Mouse (Mus musculus) gastrocnemius, postnatal 36 days (tissue): ENCODE measurements around the gene BC017158. TPM values are rescaled to one million over a fixed set of nuclear protein-coding genes. Genes with fewer than 3 reads are reported as not detected.

ENCODE experiments used
- DNase-seq, 2 experiments: peaks; one replicate each; pipeline ENCODE4 v3.0.0; 2022
- intact Hi-C: fragments of 180-260 bp; cut with DNase I; formaldehyde crosslinking; loops from one replicate; pipeline ENCODE4 v1.15.1; 2025
- total RNA-seq, 2 experiments: library from RNA; stranded (reverse); gene quantifications; 2 replicates each; pipeline ENCODE4 v1.2.3; 2021

The BC017158 gene
- total RNA-seq, 2 experiments from 2014 or later: 2.5 to 2.6 TPM

- intact Hi-C loops: no loop called here
- no peak for DNase-seq
Observed at GRCm38 (mm10) chr7:128311263-128311662, 13.3 kb upstream of the BC017158 start.

- no peak for DNase-seq
Observed at GRCm38 (mm10) chr7:128310229-128310688, 12.3 kb upstream of the BC017158 start.

GRCm38 (mm10) chr7:128309776-128310175, 11.8 kb upstream of the BC017158 start:
- intact Hi-C loops: no loop called here
- DNase-seq: no peak

More at GRCm38 (mm10) chr7:128310229-128310688, 12.3 kb upstream of the BC017158 start:
- intact Hi-C loops: no loop called here

GRCm38 (mm10) chr7:128309216-128309615, 11.2 kb upstream of the BC017158 start:
- no peak for DNase-seq
- intact Hi-C loops: no loop called here

GRCm38 (mm10) chr7:128307851-128308250, 9.9 kb upstream of the BC017158 start:
- intact Hi-C loops: no loop called here
- no peak for DNase-seq

GRCm38 (mm10) chr7:128304907-128305306, 6.9 kb upstream of the BC017158 start:
- intact Hi-C loops: loop anchor here (2.0 kb wide), 1 partner anchor 42 kb away; no protein-coding TSS in a partner anchor
- DNase-seq: peak in 1 of 2 experiments; percentile 25

GRCm38 (mm10) chr7:128304198-128304597, 6.2 kb upstream of the BC017158 start:
- no peak for DNase-seq
- intact Hi-C loops: loop anchor here (2.0 kb wide), 1 partner anchor 43 kb away; no protein-coding TSS in a partner anchor

- intact Hi-C loops: no loop called here
- no peak for DNase-seq
Observed at GRCm38 (mm10) chr7:128302151-128302550, 4.2 kb upstream of the BC017158 start.

GRCm38 (mm10) chr7:128300952-128301351, 3.0 kb upstream of the BC017158 start:
- no peak for DNase-seq
- intact Hi-C loops: no loop called here

GRCm38 (mm10) chr7:128298481-128299342, 742 bp upstream of the BC017158 start:
- no peak for DNase-seq
- intact Hi-C loops: loop anchor here (5.0 kb wide), 1 partner anchor 51 kb away; the partner anchor contains the start of gene Tgfb1i1

GRCm38 (mm10) chr7:128297291-128297616, 716 bp downstream of the BC017158 start:
- intact Hi-C loops: loop anchor here (5.0 kb wide), 1 partner anchor 50 kb away; the partner anchor contains the start of gene Tgfb1i1
- DNase-seq: no peak

GRCm38 (mm10) chr7:128296514-128296913, 1.5 kb downstream of the BC017158 start:
- no peak for DNase-seq
- intact Hi-C loops: loop anchor here (5.0 kb wide), 1 partner anchor 49 kb away; the partner anchor contains the start of gene Tgfb1i1

GRCm38 (mm10) chr7:128294785-128295184, 3.2 kb downstream of the BC017158 start:
- no peak for DNase-seq
- intact Hi-C loops: loop anchor here (5.0 kb wide), 1 partner anchor 47 kb away; the partner anchor contains the start of gene Tgfb1i1

- DNase-seq: no peak
- intact Hi-C loops: no loop called here
Observed at GRCm38 (mm10) chr7:128288923-128289544, 8.9 kb downstream of the BC017158 start.

GRCm38 (mm10) chr7:128285060-128285459, 12.9 kb downstream of the BC017158 start:
- intact Hi-C loops: no loop called here
- no peak for DNase-seq

- DNase-seq: no peak
- intact Hi-C loops: no loop called here
Observed at GRCm38 (mm10) chr7:128284047-128284446, 13.9 kb downstream of the BC017158 start.

- intact Hi-C loops: no loop called here
- DNase-seq: no peak
Observed at GRCm38 (mm10) chr7:128282532-128283244, 15.3 kb downstream of the BC017158 start.

- DNase-seq: no peak
- intact Hi-C loops: no loop called here
Observed at GRCm38 (mm10) chr7:128281765-128282164, 16.2 kb downstream of the BC017158 start.

- intact Hi-C loops: no loop called here
- DNase-seq: no peak
Observed at GRCm38 (mm10) chr7:128279750-128280149, 18.2 kb downstream of the BC017158 start.

GRCm38 (mm10) chr7:128276051-128276450, 21.9 kb downstream of the BC017158 start:
- intact Hi-C loops: no loop called here
- no peak for DNase-seq

GRCm38 (mm10) chr7:128271496-128271895, 26.5 kb downstream of the BC017158 start:
- DNase-seq: no peak
- intact Hi-C loops: no loop called here
